Comparison of ENCODE assay signal across 8 mouse cellular contexts in genomic region chr16:30774951-30775661, GRCm38 (mm10).
DNase-seq lines count a peak whose midpoint lies in the region; ATAC-seq and TF ChIP-seq lines count a peak whose summit lies in the region.

No protein-coding gene starts in this region.

- no peak for TF ChIP-seq CTCF in lung, postnatal 0 days (IDR thresholded peaks at IDR 0.05)

- H3K4me1 ChIP-seq in midbrain, embryonic 11.5 days (ENCODE audit: control insufficient read depth, insufficient read depth, low read length): no peaks in the 10 kb centered on the region; the same call in 1 of the 2 replicates
- H3K4me1 ChIP-seq in midbrain, embryonic 10.5 days: peaks cover 12% of the 10 kb centered on the region; the same call in 1 of the 2 replicates
- H3K4me1 ChIP-seq in lung, postnatal 0 days (ENCODE audit: insufficient read depth, low read depth, low read length): peaks cover 5% of the 10 kb centered on the region; the same call in 1 of the 2 replicates

- peak; percentile 75 for DNase-seq in midbrain, embryonic 11.5 days (ENCODE audit: low spot score, missing footprints)
- DNase-seq in midbrain, embryonic 10.5 days (ENCODE audit: low spot score): no peak
- peak; percentile 74 for DNase-seq in embryo, embryonic 11 days
- peak; percentile 89 for DNase-seq in hindlimb bud, embryonic 11.5 days (ENCODE audit: extremely low spot score, low read depth, low spot score)
- DNase-seq in lung, postnatal 0 days (ENCODE audit: low spot score): peak; percentile 58
- no peak for DNase-seq in left cerebral cortex, adult 8-10 months (ENCODE audit: low spot score in 2 of 2)
- DNase-seq in ovary, postnatal 36 days (ENCODE audit: low spot score): no peak

- 75% methylated on average over 14 of the region's 14 CpGs for WGBS in midbrain, embryonic 11.5 days
- whole genome bisulfite sequencing in midbrain, embryonic 10.5 days: 78% methylated on average over 14 of the region's 14 CpGs
- WGBS in lung, postnatal 0 days: 59% methylated on average over 14 of the region's 14 CpGs

- no peak overlapping the region for H3K27ac ChIP-seq in midbrain, embryonic 11.5 days (ENCODE audit: low read depth, low read length)
- H3K27ac ChIP-seq in midbrain, embryonic 10.5 days (replicated peaks): no peak overlapping the region
- no peak overlapping the region for H3K27ac ChIP-seq in lung, postnatal 0 days (ENCODE audit: low read length)

- H3K36me3 ChIP-seq in midbrain, embryonic 11.5 days (ENCODE audit: control insufficient read depth, insufficient read depth, low read length): no peaks in the 10 kb centered on the region
- no peaks in the 10 kb centered on the region for H3K36me3 ChIP-seq in midbrain, embryonic 10.5 days
- no peaks in the 10 kb centered on the region for H3K36me3 ChIP-seq in lung, postnatal 0 days (ENCODE audit: insufficient read depth, low read length)

- no peak for ATAC-seq in midbrain, embryonic 11.5 days (ENCODE audit: low FRiP score)
- peak; percentile 64 for ATAC-seq in lung, postnatal 0 days
- ATAC-seq in CD4-positive, CD25-positive, alpha-beta regulatory T cell, adult 4 months: no peak

- H3K9ac ChIP-seq in midbrain, embryonic 11.5 days (ENCODE audit: low read length): no peak overlapping the region
- no peak overlapping the region for H3K9ac ChIP-seq in lung, postnatal 0 days (replicated peaks; ENCODE audit: low read depth)

- no peaks in the 10 kb centered on the region for H3K9me3 ChIP-seq in midbrain, embryonic 11.5 days (ENCODE audit: control insufficient read depth, low read length)
- H3K9me3 ChIP-seq in midbrain, embryonic 10.5 days (replicated peaks): no peaks in the 10 kb centered on the region
- H3K9me3 ChIP-seq in lung, postnatal 0 days (ENCODE audit: low read length): no peaks in the 10 kb centered on the region

- 0 out of 2 replicates have a peak, but pooled peaks have one; percentile 32 for TF ChIP-seq EP300 in lung, postnatal 0 days (IDR thresholded peaks at IDR 0.05)

- H3K4me3 ChIP-seq in midbrain, embryonic 11.5 days (ENCODE audit: low read depth, low read length): no peak overlapping the region
- no peak overlapping the region for H3K4me3 ChIP-seq in midbrain, embryonic 10.5 days
- no peak overlapping the region for H3K4me3 ChIP-seq in lung, postnatal 0 days (ENCODE audit: low read depth, low read length)

- H3K4me2 ChIP-seq in midbrain, embryonic 11.5 days: no peak overlapping the region
- H3K4me2 ChIP-seq in lung, postnatal 0 days (replicated peaks; ENCODE audit: low read depth, low read length): no peak overlapping the region

- no peaks in the 10 kb centered on the region for H3K27me3 ChIP-seq in midbrain, embryonic 11.5 days (ENCODE audit: control insufficient read depth, insufficient read depth, low read length)
- no peaks in the 10 kb centered on the region for H3K27me3 ChIP-seq in midbrain, embryonic 10.5 days (ENCODE audit: low read depth, poor library complexity, severe bottlenecking)
- H3K27me3 ChIP-seq in lung, postnatal 0 days (replicated peaks; ENCODE audit: insufficient read depth, low read length): no peaks in the 10 kb centered on the region

Comparison
In these comparisons a context has a peak if more than half of its experiments do, and no peak if none do; other contexts are left out.
1. DNase-seq: peak in midbrain, embryonic 11.5 days (single experiment), embryo, embryonic 11 days (single experiment), hindlimb bud, embryonic 11.5 days (single experiment) and lung, postnatal 0 days (single experiment); none in midbrain, embryonic 10.5 days (single experiment), left cerebral cortex, adult 8-10 months (0 of 2) and ovary, postnatal 36 days (single experiment).